Mouse (Mus musculus): ENCODE measurements around the gene Utf1. TPM values are rescaled to one million over a fixed set of nuclear protein-coding genes. Genes with fewer than 3 reads are reported as not detected.

The Utf1 gene
- polyA plus RNA-seq, 1 experiment = 13.7 TPM

DNA sequence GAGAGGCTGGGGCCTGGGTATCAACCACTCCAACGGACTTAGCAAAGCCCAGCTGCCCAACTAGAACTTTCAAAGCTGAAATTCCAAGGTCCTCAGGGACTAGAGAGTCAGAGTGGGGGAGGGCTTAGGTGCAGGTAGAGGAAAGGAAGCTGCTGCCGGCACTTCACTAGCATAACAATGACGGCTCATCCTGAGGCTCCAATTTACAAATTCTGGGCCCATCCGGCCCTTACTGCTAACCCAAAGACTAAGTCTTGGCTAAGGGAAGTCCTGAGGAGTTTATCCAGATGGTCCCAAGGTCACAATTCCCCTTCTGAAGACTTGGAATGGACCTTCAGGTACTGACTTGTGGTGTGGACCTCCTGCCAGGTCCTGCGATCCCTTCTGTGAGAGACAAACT, 1.9 kb downstream of the Utf1 start:
- Histone ChIP-seq H3K27ac (ENCODE audit: control insufficient read depth, insufficient read depth, low read depth, low read length, poor library complexity) (no peak overlapping the region), H3K4me3 (replicated peaks; ENCODE audit: control insufficient read depth, low read depth, low read length) (no peak overlapping the region), H3K4me1 (ENCODE audit: control insufficient read depth, insufficient read depth, low read length) (no peaks in the 10 kb centered on the region; the same call in 1 of the 2 replicates)
- WGBS = 60% methylated on average over 5 of the region's 5 CpGs
- no peak for TF ChIP-seq CTCF (IDR thresholded peaks at IDR 0.05; ENCODE audit: control insufficient read depth, insufficient read depth, low read length)
- TF ChIP-seq POLR2A (IDR thresholded peaks at IDR 0.05; ENCODE audit: borderline replicate concordance, control insufficient read depth, low read depth, low read length) = no peak

DNA sequence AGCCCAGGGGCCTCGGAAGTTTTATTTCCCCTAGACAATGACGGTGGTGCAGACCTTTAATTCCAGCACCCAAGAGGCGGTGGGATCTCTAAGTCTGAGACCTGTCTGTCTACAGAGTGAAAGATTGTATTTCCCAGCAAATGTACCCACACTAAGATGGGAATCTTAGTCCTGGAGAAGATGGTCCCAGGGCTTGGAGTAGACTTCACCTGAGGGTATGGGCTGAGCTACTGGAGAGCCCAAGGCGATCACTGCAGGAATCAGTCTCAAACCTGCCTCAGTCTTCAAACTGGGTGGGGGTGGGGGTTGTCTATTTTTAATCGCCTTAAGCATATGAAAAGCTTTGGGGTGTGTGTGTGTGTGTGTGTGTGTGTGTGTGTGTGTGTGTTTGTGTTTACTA, 2.4 kb downstream of the Utf1 start:
- H3K4me1 ChIP-seq (ENCODE audit: control insufficient read depth, insufficient read depth, low read length) = no peaks in the 10 kb centered on the region; the same call in 1 of the 2 replicates
- TF ChIP-seq CTCF (IDR thresholded peaks at IDR 0.05; ENCODE audit: control insufficient read depth, insufficient read depth, low read length) (no peak), POLR2A (IDR thresholded peaks at IDR 0.05; ENCODE audit: borderline replicate concordance, control insufficient read depth, low read depth, low read length) (no peak)
- WGBS = 67% methylated on average over 5 of the region's 5 CpGs
- no peak overlapping the region for H3K27ac ChIP-seq (ENCODE audit: control insufficient read depth, insufficient read depth, low read depth, low read length, poor library complexity)
- no peak overlapping the region for H3K4me3 ChIP-seq (replicated peaks; ENCODE audit: control insufficient read depth, low read depth, low read length)

DNA sequence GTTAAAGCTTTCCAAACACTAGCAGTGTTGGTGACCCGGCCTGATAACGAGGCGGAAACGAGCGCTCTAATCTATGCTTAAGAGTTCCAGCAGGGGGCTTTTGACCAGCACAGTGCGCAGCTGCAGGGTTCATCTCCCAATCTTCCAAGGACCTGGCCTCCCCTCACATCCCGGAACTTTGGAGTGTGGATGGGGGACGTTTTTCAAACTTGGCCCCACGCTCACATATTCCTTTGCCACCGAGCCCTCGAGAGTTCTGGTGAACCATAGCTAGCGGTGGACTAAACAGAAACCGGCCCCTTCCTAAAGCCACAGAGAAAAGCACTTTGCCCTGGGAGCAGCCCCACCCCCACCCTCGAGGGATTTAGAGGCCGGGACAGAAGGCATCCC, 6.3 kb downstream of the Utf1 start:
- Histone ChIP-seq H3K4me3 (replicated peaks; ENCODE audit: control insufficient read depth, low read depth, low read length) (peak overlapping the region; percentile 79), H3K27ac (ENCODE audit: control insufficient read depth, insufficient read depth, low read depth, low read length, poor library complexity) (no peak overlapping the region), H3K4me1 (ENCODE audit: control insufficient read depth, insufficient read depth, low read length) (no peaks in the 10 kb centered on the region; the same call in 1 of the 2 replicates)
- under 1% methylated on average over 15 of the region's 15 CpGs for WGBS
- TF ChIP-seq CTCF (IDR thresholded peaks at IDR 0.05; ENCODE audit: control insufficient read depth, insufficient read depth, low read length) (peak; percentile 46; the same call in 1 of the 2 replicates), POLR2A (IDR thresholded peaks at IDR 0.05; ENCODE audit: borderline replicate concordance, control insufficient read depth, low read depth, low read length) (no peak)

DNA sequence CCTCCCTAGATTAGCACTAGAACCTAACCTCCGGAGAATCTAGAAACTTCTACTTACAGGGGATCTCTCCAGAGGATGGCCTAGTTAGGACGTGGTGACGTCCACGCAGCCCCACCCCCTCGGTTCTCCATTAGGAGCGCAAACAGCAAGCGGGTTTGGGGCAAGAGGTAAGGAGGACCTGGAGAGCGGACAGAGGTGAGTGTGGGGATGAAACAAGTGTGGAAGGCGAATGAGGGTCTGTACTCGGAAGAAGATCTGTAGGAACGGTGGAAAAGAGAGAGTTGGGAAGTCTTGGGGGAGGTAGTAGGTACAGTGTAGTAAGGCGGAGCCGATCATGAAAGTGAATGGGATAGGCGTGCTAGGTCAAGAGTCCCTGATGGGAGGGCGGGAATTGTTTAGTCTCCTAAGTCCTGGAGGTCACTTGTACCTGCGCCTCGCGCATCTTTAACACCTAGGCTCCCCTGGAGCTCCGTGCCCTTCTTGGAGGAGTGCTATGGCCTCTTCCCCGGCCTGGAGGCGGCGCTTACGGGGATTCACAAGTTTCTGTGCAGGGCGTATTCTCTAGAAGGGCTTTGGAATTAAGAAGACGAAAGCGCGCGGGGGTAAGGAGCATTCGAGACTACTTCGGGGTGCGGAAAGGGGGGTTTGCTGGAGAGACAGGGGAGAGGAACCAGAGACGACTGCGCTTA, 6.8 kb downstream of the Utf1 start:
- Histone ChIP-seq H3K4me3 (replicated peaks; ENCODE audit: control insufficient read depth, low read depth, low read length) (peak overlapping the region; percentile 79), H3K4me1 (ENCODE audit: control insufficient read depth, insufficient read depth, low read length) (no peaks in the 10 kb centered on the region; the same call in 1 of the 2 replicates), H3K27ac (ENCODE audit: control insufficient read depth, insufficient read depth, low read depth, low read length, poor library complexity) (peak overlapping the region; percentile 71)
- under 1% methylated on average over 33 of the region's 33 CpGs for WGBS
- TF ChIP-seq CTCF (IDR thresholded peaks at IDR 0.05; ENCODE audit: control insufficient read depth, insufficient read depth, low read length) (no peak), POLR2A (IDR thresholded peaks at IDR 0.05; ENCODE audit: borderline replicate concordance, control insufficient read depth, low read depth, low read length) (no peak)

DNA sequence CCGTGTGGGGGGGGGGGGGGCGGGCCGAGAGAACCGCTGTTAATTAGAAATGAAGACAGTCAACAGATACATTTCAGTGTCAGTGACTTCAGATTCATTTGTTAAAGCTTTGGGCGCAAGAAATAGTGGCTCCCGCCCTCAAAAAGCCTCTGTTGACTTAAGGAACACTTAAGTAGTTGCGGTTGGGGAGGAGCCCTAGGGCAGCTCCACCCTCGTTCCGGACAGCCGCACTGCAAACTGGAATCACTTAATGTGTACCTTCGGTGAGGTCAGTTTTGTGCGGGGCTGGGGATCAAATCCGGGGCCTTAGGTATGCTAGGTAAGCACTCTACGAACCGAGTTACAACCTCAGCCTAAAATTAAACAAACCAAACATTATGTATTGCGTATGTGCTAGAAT, 7.5 kb downstream of the Utf1 start:
- TF ChIP-seq POLR2A (IDR thresholded peaks at IDR 0.05; ENCODE audit: borderline replicate concordance, control insufficient read depth, low read depth, low read length) (no peak), CTCF (IDR thresholded peaks at IDR 0.05; ENCODE audit: control insufficient read depth, insufficient read depth, low read length) (no peak)
- H3K4me1 ChIP-seq (ENCODE audit: control insufficient read depth, insufficient read depth, low read length) = no peaks in the 10 kb centered on the region; the same call in 1 of the 2 replicates
- WGBS = 2% methylated on average over 16 of the region's 16 CpGs
- H3K27ac ChIP-seq (ENCODE audit: control insufficient read depth, insufficient read depth, low read depth, low read length, poor library complexity) = no peak overlapping the region; the same call in 1 of the 2 replicates
- peak overlapping the region; percentile 54 for H3K4me3 ChIP-seq (replicated peaks; ENCODE audit: control insufficient read depth, low read depth, low read length)

DNA sequence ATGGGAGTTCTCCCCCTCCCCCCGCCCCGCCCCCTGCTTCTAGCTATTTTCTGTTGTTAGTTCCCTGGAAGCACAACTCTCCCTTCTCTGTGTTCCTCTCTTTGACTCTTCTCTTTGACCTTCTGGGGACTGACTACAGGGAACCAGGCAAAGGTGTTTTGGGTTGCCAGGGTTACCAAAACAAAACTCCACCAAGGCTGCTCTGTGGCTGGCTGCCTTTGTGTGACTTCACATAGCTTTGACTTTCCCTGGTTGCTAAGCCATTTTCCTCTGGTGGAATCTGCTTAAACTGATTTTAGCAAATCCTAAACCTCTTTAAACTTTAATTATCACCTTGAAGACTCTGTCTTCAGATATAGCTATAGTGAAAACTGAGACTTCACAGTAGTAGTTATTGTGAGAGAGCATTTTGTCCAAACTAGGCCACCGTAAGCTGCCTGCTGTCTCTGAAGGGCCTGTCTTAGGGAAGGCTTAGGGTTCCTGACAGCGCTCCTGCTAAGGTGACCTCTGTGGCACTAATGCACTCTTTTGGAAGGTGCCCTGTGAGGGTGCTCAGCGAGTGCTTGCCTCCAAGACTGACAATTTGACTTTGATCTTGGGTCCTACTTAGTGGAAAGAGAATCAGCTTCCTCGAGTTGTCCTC, 8.5 kb downstream of the Utf1 start:
- TF ChIP-seq CTCF (IDR thresholded peaks at IDR 0.05; ENCODE audit: control insufficient read depth, insufficient read depth, low read length) (no peak), POLR2A (IDR thresholded peaks at IDR 0.05; ENCODE audit: borderline replicate concordance, control insufficient read depth, low read depth, low read length) (no peak)
- WGBS = 88% methylated on average over 6 of the region's 6 CpGs
- H3K4me3 ChIP-seq (replicated peaks; ENCODE audit: control insufficient read depth, low read depth, low read length) = no peak overlapping the region
- no peak overlapping the region for H3K27ac ChIP-seq (ENCODE audit: control insufficient read depth, insufficient read depth, low read depth, low read length, poor library complexity)
- H3K4me1 ChIP-seq (ENCODE audit: control insufficient read depth, insufficient read depth, low read length) = no peaks in the 10 kb centered on the region; the same call in none of the 2 replicates

DNA sequence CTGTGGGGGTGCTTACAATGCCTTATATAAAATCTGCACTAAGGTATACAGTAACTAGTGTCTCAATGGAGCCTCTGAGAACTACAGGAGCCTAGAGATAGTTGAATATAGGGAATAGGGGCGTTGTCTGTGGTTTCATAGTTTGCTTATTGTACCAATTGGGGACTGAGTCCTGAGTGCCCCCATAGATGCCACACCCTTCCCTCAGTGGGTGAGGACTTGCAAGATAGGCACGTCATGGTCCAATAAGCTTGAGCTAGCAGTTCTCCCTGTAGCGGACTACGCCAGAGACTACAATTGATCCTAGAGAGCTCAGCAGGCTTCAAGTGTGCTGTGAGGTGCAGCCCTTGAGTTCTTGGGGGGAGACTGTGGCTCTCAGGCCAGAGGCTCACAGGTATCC, 11.9 kb downstream of the Utf1 start:
- H3K27ac ChIP-seq (ENCODE audit: control insufficient read depth, insufficient read depth, low read depth, low read length, poor library complexity) = no peak overlapping the region
- TF ChIP-seq CTCF (IDR thresholded peaks at IDR 0.05; ENCODE audit: control insufficient read depth, insufficient read depth, low read length) (no peak), POLR2A (IDR thresholded peaks at IDR 0.05; ENCODE audit: borderline replicate concordance, control insufficient read depth, low read depth, low read length) (no peak)
- 70% methylated on average over 4 of the region's 4 CpGs for WGBS
- H3K4me1 ChIP-seq (ENCODE audit: control insufficient read depth, insufficient read depth, low read length) = no peaks in the 10 kb centered on the region; the same call in 1 of the 2 replicates
- no peak overlapping the region for H3K4me3 ChIP-seq (replicated peaks; ENCODE audit: control insufficient read depth, low read depth, low read length)

DNA sequence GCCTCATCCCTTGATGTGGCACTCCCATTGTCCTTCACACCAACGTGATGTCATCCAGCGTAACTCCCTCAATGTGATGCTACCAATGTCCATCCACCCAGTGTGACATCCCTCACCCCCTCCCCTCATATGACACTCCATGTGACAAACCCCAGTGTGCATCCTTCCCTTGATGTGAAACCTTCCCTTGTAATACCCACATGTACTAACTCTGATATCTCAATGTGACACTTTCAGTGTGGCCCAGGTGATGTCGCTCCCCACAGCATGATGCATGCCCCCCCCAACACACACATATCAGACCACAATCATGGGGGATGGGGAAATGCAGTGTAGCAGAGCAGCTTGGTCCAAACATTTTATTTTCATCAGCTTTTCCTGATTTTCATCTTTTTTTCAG, 13.1 kb downstream of the Utf1 start:
- TF ChIP-seq POLR2A (IDR thresholded peaks at IDR 0.05; ENCODE audit: borderline replicate concordance, control insufficient read depth, low read depth, low read length) (no peak), CTCF (IDR thresholded peaks at IDR 0.05; ENCODE audit: control insufficient read depth, insufficient read depth, low read length) (no peak)
- Histone ChIP-seq H3K4me1 (ENCODE audit: control insufficient read depth, insufficient read depth, low read length) (no peaks in the 10 kb centered on the region; the same call in 1 of the 2 replicates), H3K27ac (ENCODE audit: control insufficient read depth, insufficient read depth, low read depth, low read length, poor library complexity) (no peak overlapping the region), H3K4me3 (replicated peaks; ENCODE audit: control insufficient read depth, low read depth, low read length) (no peak overlapping the region)
- WGBS = 84% methylated on average over 3 of the region's 3 CpGs

Data from bone marrow, adult 2 months (tissue).